8 mouse cellular contexts compared by ENCODE assay signal in the genomic region with DNA sequence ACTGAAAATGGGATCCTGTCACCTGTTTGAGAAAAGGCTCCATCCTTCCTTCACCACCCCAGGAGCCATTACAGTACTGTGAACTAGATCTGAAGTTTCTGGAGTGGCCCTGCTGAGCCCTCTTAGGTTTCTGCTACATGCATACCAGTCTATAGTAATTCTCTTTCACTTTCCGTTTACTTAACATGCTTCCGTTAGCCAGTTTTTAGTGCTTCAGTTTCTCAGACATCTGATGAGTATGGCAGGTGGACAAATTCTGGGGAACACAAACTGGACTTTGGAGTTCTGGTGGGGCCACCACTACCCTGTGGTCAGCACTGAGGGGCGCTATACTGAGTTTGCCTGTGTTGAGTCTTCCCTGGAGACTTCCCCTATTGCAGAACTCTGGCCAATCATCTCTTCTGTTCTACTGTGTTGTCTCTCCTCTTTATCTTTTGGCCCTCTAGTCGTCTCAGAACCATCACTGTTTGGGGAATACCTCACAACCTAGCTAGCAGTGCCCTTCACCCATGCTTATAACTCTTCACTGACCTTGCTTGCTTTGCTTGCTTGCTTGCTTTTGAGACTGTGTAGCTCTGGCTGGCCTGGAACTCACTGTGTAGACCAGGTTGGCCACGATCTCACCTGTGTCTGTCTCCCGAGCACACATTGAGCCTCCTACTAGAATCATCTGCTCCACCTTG. TPM values are rescaled to one million over a fixed set of nuclear protein-coding genes. Genes with fewer than 3 reads are reported as not detected.
A peak's percentile ranks its signal among the peaks of the same experiment; 100 is the strongest.
DNase-seq lines count a peak whose midpoint lies in the region; ATAC-seq lines count a peak whose summit lies in the region.

No protein-coding gene starts in this region.

- H3K27ac ChIP-seq in lung, embryonic 15.5 days = peak overlapping the region; percentile 93
- H3K27ac ChIP-seq in brown adipose tissue, adult 24 weeks (replicated peaks; ENCODE audit: low read depth, low read length) = peak overlapping the region; percentile 88
- peak overlapping the region; percentile 93 for H3K27ac ChIP-seq in hindbrain, embryonic 14.5 days

- WGBS in lung, embryonic 15.5 days = 53% methylated on average over 6 of the region's 6 CpGs
- 76% methylated on average over 6 of the region's 6 CpGs for WGBS in hindbrain, embryonic 14.5 days

- peak overlapping the region; percentile 81 for H3K4me3 ChIP-seq in lung, embryonic 15.5 days
- H3K4me3 ChIP-seq in brown adipose tissue, adult 24 weeks (ENCODE audit: insufficient read depth, low read depth, low read length) = peak overlapping the region; percentile 91
- H3K4me3 ChIP-seq in hindbrain, embryonic 14.5 days (replicated peaks; ENCODE audit: low read length) = peak overlapping the region; percentile 92

- H3K36me3 ChIP-seq in lung, embryonic 15.5 days = peaks cover 31% of the 10 kb centered on the region
- H3K36me3 ChIP-seq in hindbrain, embryonic 14.5 days (replicated peaks; ENCODE audit: control insufficient read depth, insufficient read depth) = peaks cover 37% of the 10 kb centered on the region

- peak overlapping the region; percentile 79 for H3K9ac ChIP-seq in lung, embryonic 15.5 days
- peak overlapping the region; percentile 94 for H3K9ac ChIP-seq in hindbrain, embryonic 14.5 days

- no peak for DNase-seq in lung, postnatal 10 days
- no peak for DNase-seq in hindbrain, embryonic 14.5 days (ENCODE audit: low spot score)
- DNase-seq in gastrocnemius, postnatal 4 days (ENCODE audit: low spot score in 2 of 2) = no peak
- no peak for DNase-seq in layer of hippocampus, postnatal 36 days
- no peak for DNase-seq in adrenal gland, postnatal 10 days

- no peaks in the 10 kb centered on the region for H3K9me3 ChIP-seq in lung, embryonic 15.5 days
- H3K9me3 ChIP-seq in hindbrain, embryonic 14.5 days (ENCODE audit: control insufficient read depth, low read length) = no peaks in the 10 kb centered on the region

- peak overlapping the region; percentile 73 for H3K4me2 ChIP-seq in lung, embryonic 15.5 days
- peak overlapping the region; percentile 92 for H3K4me2 ChIP-seq in hindbrain, embryonic 14.5 days (replicated peaks)

- H3K27me3 ChIP-seq in lung, embryonic 15.5 days = no peaks in the 10 kb centered on the region
- H3K27me3 ChIP-seq in hindbrain, embryonic 14.5 days (ENCODE audit: control insufficient read depth, insufficient read depth, low read length) = no peaks in the 10 kb centered on the region

- 0 out of 2 replicates have a peak, but pooled peaks have one; percentile 1 for ATAC-seq in lung, embryonic 15.5 days (ENCODE audit: borderline replicate concordance, extremely low read depth, low FRiP score, low TSS enrichment)
- ATAC-seq in hindbrain, embryonic 14.5 days (ENCODE audit: low FRiP score) = no peak
- ATAC-seq in megakaryocyte-erythroid progenitor cell, adult 5-6 weeks (replicated peaks; ENCODE audit: low FRiP score, low TSS enrichment, poor library complexity, severe bottlenecking) = peak; percentile 58

- H3K4me1 ChIP-seq in lung, embryonic 15.5 days = peaks cover 20% of the 10 kb centered on the region
- peaks cover 9% of the 10 kb centered on the region for H3K4me1 ChIP-seq in brown adipose tissue, adult 24 weeks (ENCODE audit: control insufficient read depth, insufficient read depth, insufficient read length, low read length)
- peaks cover 23% of the 10 kb centered on the region for H3K4me1 ChIP-seq in hindbrain, embryonic 14.5 days (replicated peaks; ENCODE audit: control insufficient read depth, insufficient read depth, low read length)

RNA-seq across cellular contexts. Expression of gene Dbnl, which starts 0.9 kb away (rescaled TPM):
- polyA plus RNA-seq in lung, embryonic 15.5 days (2015; fragmentation: Nextera tagmentation; extraction: Ambion mirVana) = 111 and 115 TPM in 2 replicates
- polyA plus RNA-seq in brown adipose tissue, adult 24 weeks (2012; ENCODE audit: insufficient read depth, insufficient read length, missing spikeins) = 18.7 and 21.8 TPM in 2 replicates
- polyA plus RNA-seq in hindbrain, embryonic 14.5 days (2014; fragmentation: Nextera tagmentation; extraction: Ambion mirVana) = 133 TPM in 2 replicates
- 47.1 and 48.7 TPM in 2 replicates for total RNA-seq in megakaryocyte-erythroid progenitor cell, adult 5-6 weeks (2014; fragmentation: Nextera tagmentation)
- 58.7 and 68.5 TPM in 2 replicates for total RNA-seq in megakaryocyte-erythroid progenitor cell, adult 5-6 weeks (2017)
- 10 to 100 TPM; 35.0 to 39.3 TPM for total RNA-seq in gastrocnemius, postnatal 4 days (2021)
- total RNA-seq in layer of hippocampus, postnatal 36 days (2021) = 10 to 100 TPM; 76.8 to 78.0 TPM
- total RNA-seq in adrenal gland, postnatal 10 days (2021) = 10 to 100 TPM; 51.5 to 57.5 TPM

RNA-seq across cellular contexts. Expression of gene Pgam2, which starts 14.3 kb away (rescaled TPM):
- polyA plus RNA-seq in lung, embryonic 15.5 days (2015; fragmentation: Nextera tagmentation; extraction: Ambion mirVana) = 29.6 and 49.3 TPM in 2 replicates
- 40.4 and 46.7 TPM in 2 replicates for polyA plus RNA-seq in brown adipose tissue, adult 24 weeks (2012; ENCODE audit: insufficient read depth, insufficient read length, missing spikeins)
- 2.5 and 2.9 TPM in 2 replicates for polyA plus RNA-seq in hindbrain, embryonic 14.5 days (2014; fragmentation: Nextera tagmentation; extraction: Ambion mirVana)
- total RNA-seq in megakaryocyte-erythroid progenitor cell, adult 5-6 weeks (2014; fragmentation: Nextera tagmentation) = 0.24 TPM in 1 of 2 replicates, not detected in the other
- not detected in 2 replicates for total RNA-seq in megakaryocyte-erythroid progenitor cell, adult 5-6 weeks (2017)
- 1,000 to 10,000 TPM; 1,561 to 1,711 TPM for total RNA-seq in gastrocnemius, postnatal 4 days (2021)
- total RNA-seq in layer of hippocampus, postnatal 36 days (2021) = 10 to 100 TPM; 14.4 to 14.8 TPM
- 100 to 1,000 TPM in 1 of 2 experiments, 10 to 100 TPM in 1; 37.0 to 157 TPM for total RNA-seq in adrenal gland, postnatal 10 days (2021)

RNA-seq across cellular contexts. Expression of gene Urgcp, which starts 27.0 kb away (rescaled TPM):
- 24.6 and 24.8 TPM in 2 replicates for polyA plus RNA-seq in lung, embryonic 15.5 days (2015; fragmentation: Nextera tagmentation; extraction: Ambion mirVana)
- polyA plus RNA-seq in brown adipose tissue, adult 24 weeks (2012; ENCODE audit: insufficient read depth, insufficient read length, missing spikeins) = 30.8 and 34.1 TPM in 2 replicates
- polyA plus RNA-seq in hindbrain, embryonic 14.5 days (2014; fragmentation: Nextera tagmentation; extraction: Ambion mirVana) = 26.2 and 26.8 TPM in 2 replicates
- total RNA-seq in megakaryocyte-erythroid progenitor cell, adult 5-6 weeks (2014; fragmentation: Nextera tagmentation) = 6.8 and 12.1 TPM in 2 replicates
- 5.9 and 7.8 TPM in 2 replicates for total RNA-seq in megakaryocyte-erythroid progenitor cell, adult 5-6 weeks (2017)
- 10 to 100 TPM; 40.0 to 40.8 TPM for total RNA-seq in gastrocnemius, postnatal 4 days (2021)
- total RNA-seq in layer of hippocampus, postnatal 36 days (2021) = 10 to 100 TPM; 63.9 to 73.3 TPM
- total RNA-seq in adrenal gland, postnatal 10 days (2021) = 10 to 100 TPM; 65.1 to 66.5 TPM

RNA-seq across cellular contexts. Expression of gene Polm, which starts 48.6 kb away (rescaled TPM):
- polyA plus RNA-seq in lung, embryonic 15.5 days (2015; fragmentation: Nextera tagmentation; extraction: Ambion mirVana) = 7.1 and 10.0 TPM in 2 replicates
- 2.1 and 2.9 TPM in 2 replicates for polyA plus RNA-seq in brown adipose tissue, adult 24 weeks (2012; ENCODE audit: insufficient read depth, insufficient read length, missing spikeins)
- polyA plus RNA-seq in hindbrain, embryonic 14.5 days (2014; fragmentation: Nextera tagmentation; extraction: Ambion mirVana) = 4.7 TPM in 2 replicates
- total RNA-seq in megakaryocyte-erythroid progenitor cell, adult 5-6 weeks (2014; fragmentation: Nextera tagmentation) = 8.8 and 15.2 TPM in 2 replicates
- 3.6 and 3.9 TPM in 2 replicates for total RNA-seq in megakaryocyte-erythroid progenitor cell, adult 5-6 weeks (2017)
- 1 to 10 TPM; 8.4 to 8.9 TPM for total RNA-seq in gastrocnemius, postnatal 4 days (2021)
- 10 to 100 TPM; 12.1 to 14.0 TPM for total RNA-seq in layer of hippocampus, postnatal 36 days (2021)
- 10 to 100 TPM in 1 of 2 experiments, 1 to 10 TPM in 1; 6.3 to 13.7 TPM for total RNA-seq in adrenal gland, postnatal 10 days (2021)

Comparison
In these comparisons a context has a peak if more than half of its experiments do, and no peak if none do; other contexts are left out.
1. RNA of gene Pgam2, which starts 14.3 kb away (total RNA-seq): 1,561 to 1,711 TPM in gastrocnemius, postnatal 4 days, 37.0 to 157 TPM in adrenal gland, postnatal 10 days and 14.4 to 14.8 TPM in layer of hippocampus, postnatal 36 days; 0.24 TPM in megakaryocyte-erythroid progenitor cell, adult 5-6 weeks; every median in the first group is over 10 times any median in the second.
2. Peak in every context shown above with its lines, with median percentiles within 50 percentile points of each other: H3K27ac ChIP-seq and H3K4me3 ChIP-seq.